Mouse (Mus musculus) gastrocnemius, postnatal 10 days (tissue): ENCODE data around the gene Wdr46. TPM values are rescaled to one million over a fixed set of nuclear protein-coding genes. Genes with fewer than 3 reads are reported as not detected.

Experiments
- DNase-seq: peaks from one replicate; pipeline ENCODE4 v3.0.0; 2021; ENCODE audit warnings: mixed read lengths
- total RNA-seq, 2 experiments: library from RNA; stranded (reverse); gene quantifications; 2 replicates each; pipeline ENCODE4 v1.2.3; 2021

Wdr46 gene
- total RNA-seq, 2 experiments from 2014 or later: 15.7 TPM

GRCm38 (mm10) chr17:33928251-33928947, 12.1 kb upstream of the Wdr46 start:
- no peak for DNase-seq

GRCm38 (mm10) chr17:33929371-33930279, 10.8 kb upstream of the Wdr46 start, which contains the start of gene Rgl2:
Rgl2 (plus strand) TSS chr17:33929543.
- DNase-seq: peak; percentile 95

- no peak for DNase-seq
Measured at GRCm38 (mm10) chr17:33930280-33931158, 9.9 kb upstream of the Wdr46 start.

GRCm38 (mm10) chr17:33931159-33931866, 9.1 kb upstream of the Wdr46 start:
- no peak for DNase-seq

- no peak for DNase-seq
Measured at GRCm38 (mm10) chr17:33931947-33932346, 8.5 kb upstream of the Wdr46 start.

- no peak for DNase-seq
Measured at GRCm38 (mm10) chr17:33932448-33932847, 8.0 kb upstream of the Wdr46 start.

GRCm38 (mm10) chr17:33932970-33933369, 7.5 kb upstream of the Wdr46 start:
- no peak for DNase-seq

GRCm38 (mm10) chr17:33935422-33936055, 4.9 kb upstream of the Wdr46 start:
- DNase-seq: no peak

GRCm38 (mm10) chr17:33936993-33937392, 3.5 kb upstream of the Wdr46 start:
- DNase-seq: no peak

GRCm38 (mm10) chr17:33938783-33939182, 1.7 kb upstream of the Wdr46 start:
- DNase-seq: no peak

GRCm38 (mm10) chr17:33940981-33941380, 521 bp downstream of the Wdr46 start:
- no peak for DNase-seq

GRCm38 (mm10) chr17:33941381-33941780, 921 bp downstream of the Wdr46 start:
- DNase-seq: no peak

GRCm38 (mm10) chr17:33943454-33943853, 3.0 kb downstream of the Wdr46 start:
- no peak for DNase-seq

GRCm38 (mm10) chr17:33947430-33948089, 7.1 kb downstream of the Wdr46 start:
- no peak for DNase-seq

GRCm38 (mm10) chr17:33948090-33948904, 7.8 kb downstream of the Wdr46 start:
- no peak for DNase-seq

- no peak for DNase-seq
Measured at GRCm38 (mm10) chr17:33948905-33949537, 8.6 kb downstream of the Wdr46 start.

- no peak for DNase-seq
Measured at GRCm38 (mm10) chr17:33950131-33950625, 9.7 kb downstream of the Wdr46 start.

- DNase-seq: peak; percentile 74
Measured at GRCm38 (mm10) chr17:33951021-33951946, 10.8 kb downstream of the Wdr46 start, which contains the start of gene B3galt4. B3galt4 (minus strand) TSS chr17:33951488.
